Mouse (Mus musculus) fat pad, adult 2 months (tissue): ENCODE measurements at regions not wholly inside any gene's neighbourhood (a gene's known extent, or its start where the extent isn't known, plus 50 kb on each side); places are given as distances from the start of the nearest gene placed in this dataset.
A peak's percentile ranks its signal among the peaks of the same experiment; 100 is the strongest.

Source experiments
- DNase-seq: peaks from one replicate; pipeline ENCODE4 v3.0.0-alpha.2; 2011; ENCODE audit warnings: low read depth, low spot score; ENCODE audit errors: extremely low read depth

DNA sequence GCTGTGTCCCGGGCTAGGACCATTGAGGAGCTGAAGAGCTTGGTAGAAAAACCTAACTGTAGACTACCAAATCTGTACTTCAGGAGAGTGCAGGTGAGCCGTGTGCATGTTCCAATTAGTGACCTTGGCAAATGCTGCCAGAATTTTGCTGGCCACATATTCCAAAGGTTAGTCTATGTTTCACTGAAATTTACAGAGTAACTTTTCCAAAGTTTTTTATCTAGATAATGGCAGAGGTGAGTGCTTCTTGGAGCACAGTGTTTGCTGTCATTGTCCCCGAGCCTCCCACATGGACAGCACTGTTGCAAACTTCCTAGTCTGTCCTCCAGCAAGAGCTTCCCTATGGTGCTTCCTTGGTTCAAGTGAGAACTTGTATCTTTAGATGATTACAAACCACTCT lies 232.5 kb downstream of the Foxa2 start:
- DNase-seq, result no peak

DNA sequence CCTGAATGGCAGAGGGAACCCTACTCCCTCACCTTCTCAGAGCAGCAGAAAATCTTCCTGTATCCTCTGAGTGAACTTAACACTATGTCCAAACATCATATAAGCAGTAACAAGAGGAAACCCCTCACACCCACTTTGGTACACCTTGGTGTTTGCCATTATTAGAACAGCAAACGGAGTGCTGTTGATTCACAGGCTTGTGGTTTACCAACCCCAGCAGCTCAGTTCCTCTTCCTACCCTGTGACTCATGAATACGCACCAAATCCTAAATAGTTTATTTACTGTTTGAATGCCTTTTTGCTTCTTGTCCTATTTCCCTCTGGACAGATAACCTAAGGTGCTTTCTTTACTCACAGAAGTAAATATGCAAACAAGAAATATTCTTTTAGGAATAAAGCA lies 233.3 kb downstream of the Foxa2 start:
- no peak for DNase-seq

DNA sequence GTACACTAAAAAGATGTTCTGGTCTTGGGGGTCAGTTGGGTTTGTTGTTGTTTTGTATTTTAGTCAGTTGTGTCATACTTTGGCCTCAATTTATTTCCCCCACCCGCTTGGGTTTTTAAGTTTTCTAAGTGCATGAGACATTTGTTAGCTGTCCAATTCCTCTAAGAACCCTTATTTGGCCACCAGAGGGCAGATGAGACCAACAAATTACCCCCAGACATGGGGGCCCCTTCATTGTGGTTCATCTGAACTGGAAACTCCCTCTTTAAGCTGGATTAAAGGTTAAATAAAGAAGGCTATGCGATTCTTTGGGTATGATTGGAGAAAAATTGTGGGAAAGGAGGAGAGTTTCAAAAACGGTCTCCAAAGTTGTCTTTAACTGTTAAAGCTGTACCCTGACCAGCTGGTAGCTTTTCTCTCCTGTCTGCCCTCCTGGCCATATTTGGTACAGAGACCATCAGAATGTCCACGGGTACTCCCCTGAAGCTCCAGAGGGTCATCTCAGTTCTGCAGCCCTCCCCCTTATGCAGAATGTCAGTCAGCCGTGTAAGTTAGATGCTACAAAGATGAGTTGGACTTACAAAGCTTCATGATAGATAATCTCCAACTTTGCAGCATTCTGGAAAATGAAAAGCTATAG lies 238.6 kb downstream of the Foxa2 start:
- no peak for DNase-seq

DNA sequence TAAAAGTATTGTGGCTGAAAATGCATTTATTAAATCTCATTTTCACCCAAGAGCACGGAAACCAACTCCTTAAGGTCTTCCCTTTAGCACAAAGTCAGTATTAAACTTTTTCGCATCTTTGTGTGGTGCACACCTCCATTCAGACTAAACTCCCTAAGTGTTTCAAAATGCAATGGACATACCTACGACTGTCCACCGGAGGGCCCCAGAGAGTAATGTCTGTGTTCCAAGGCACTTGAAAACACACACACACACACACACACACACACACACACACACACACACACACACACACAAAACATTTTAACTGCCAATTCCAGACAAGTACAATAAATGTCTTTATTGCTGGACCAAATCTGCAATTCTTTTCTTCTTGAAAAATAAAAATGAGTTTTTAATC lies 243.7 kb downstream of the Foxa2 start:
- no peak for DNase-seq

DNA sequence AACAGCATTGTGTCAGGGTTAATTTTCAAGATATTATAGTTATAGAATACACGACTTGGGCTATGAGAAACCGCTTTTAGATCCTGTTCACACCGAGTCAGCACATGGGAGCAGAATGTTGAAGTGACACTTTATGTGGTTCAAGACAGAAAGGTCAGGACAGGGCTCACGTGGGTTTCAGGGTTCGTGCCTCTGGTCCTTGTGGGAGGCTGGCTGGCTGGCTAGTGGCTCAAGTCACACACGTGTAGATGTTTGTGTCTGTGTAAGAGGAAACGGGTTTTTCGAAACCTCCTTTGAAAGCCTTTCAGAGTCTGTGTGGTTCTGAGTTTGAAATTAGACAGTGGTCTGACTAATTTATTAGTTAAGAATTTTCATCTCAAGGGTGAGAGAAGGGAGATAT lies 255.3 kb downstream of the Foxa2 start:
- no peak for DNase-seq

DNA sequence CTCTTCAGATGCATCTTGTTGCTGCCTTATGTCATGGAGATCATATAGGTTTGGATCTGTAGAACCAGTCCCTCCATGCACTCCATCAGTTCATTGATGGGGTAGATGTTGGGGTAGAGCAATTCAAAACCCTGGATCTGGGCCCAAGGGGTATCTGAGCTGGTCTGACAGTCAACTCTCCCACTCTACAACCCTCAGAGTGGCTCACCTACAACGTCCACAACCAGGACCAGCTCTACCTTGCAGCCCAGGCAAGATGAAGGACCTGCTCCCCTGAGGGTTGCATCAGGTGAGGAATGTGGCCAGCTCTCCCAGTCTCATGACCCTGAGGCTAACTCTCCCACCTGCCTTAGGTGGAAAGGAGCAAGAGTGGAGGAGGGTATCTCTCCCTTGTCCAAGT lies 256.9 kb downstream of the Foxa2 start:
- no peak for DNase-seq

DNA sequence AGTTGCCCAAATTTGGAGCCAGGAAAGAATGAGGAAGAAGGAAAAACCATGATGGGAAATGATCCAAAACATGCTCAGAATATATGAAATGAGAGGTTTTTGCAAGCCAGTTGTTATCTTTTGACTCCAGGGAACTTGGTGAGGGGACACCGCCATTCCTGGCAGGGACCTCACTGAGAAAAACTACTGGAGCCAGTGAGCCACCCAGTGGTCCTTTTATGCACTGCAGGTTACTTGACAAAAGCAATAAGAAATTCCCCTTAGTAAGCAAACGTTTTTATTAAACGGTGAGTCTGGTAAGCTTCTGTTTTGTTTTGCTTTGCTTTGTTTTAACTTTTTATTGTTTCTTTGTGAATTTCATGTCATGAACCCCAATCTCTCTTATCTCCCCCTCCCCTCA lies 257.5 kb downstream of the Foxa2 start:
- no peak for DNase-seq

DNA sequence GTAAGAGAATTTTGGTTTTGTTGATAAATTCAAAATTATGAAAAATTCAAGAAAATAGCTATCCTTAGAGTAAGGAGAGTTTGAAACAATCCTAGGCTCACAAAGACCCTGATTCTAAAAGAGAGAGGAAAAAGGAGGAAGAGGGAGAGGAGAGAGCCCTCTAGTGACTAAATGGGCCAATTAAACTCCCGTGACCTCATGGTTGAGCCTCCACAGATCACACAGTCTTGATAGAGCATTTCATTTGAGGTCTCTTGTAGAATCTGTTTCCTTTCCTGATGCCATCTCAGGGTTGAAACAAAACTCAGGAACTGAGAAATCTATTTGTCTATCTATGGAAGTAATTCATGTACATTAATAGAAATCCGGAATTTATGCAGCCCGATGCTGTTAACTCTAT lies 258.8 kb downstream of the Foxa2 start:
- DNase-seq, result no peak

DNA sequence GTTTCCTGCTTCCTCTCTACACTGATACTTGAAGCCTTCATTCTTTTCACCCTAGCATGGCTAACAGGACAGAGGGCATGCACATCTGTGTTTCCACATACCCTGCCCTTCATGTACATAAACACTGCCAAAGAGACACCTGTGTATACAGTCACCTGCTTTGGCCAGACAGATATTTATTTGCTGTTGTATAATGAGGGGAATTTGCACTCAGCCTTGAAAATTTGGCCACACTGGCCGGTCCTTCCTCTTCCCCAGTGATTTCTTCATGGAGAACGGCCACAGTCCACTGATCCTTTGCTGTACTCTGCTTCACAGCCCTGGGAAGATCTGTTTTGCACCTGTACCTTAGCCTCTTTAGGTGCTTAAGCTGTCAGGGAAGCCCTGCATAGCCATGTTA lies 264.3 kb downstream of the Foxa2 start:
- DNase-seq, result no peak

DNA sequence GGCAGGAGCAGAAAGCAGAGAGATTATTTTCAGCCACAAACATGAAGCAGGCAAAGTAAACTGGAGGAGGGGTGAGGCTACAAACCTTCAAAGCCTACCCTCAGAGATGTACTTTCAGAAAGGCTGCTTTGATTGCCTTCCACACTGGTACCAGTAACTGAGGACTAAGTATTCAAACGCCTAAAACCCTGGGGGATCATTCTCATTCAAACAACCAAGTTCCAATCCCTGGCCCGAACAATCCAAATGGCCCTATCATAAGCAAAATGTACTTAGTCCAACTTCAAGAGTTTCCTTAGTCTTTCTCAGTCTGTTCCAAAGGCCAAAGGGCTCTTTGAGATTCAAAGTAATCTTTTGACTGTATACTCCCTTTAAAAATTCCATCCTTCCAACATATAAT lies 270.5 kb downstream of the Foxa2 start:
- no peak for DNase-seq

DNA sequence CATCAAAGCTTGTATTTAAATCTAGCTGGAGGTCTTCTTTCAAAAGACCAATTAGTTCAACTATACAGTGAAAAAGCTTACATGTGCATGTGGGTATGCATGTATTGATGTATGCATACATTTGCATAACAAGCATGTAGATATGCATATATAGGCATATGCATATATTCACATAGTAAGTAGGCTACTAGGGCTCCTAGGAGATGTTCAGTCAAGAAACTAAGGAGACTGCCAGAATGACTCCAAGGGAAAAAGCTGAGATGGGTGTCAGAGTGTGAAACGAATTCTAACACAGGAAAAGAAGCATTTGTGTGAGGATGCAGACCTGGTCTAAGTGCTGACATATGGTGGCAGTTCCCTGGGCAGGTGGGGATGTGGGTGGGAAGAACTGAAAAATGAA lies 274.2 kb downstream of the Foxa2 start:
- DNase-seq, result no peak

DNA sequence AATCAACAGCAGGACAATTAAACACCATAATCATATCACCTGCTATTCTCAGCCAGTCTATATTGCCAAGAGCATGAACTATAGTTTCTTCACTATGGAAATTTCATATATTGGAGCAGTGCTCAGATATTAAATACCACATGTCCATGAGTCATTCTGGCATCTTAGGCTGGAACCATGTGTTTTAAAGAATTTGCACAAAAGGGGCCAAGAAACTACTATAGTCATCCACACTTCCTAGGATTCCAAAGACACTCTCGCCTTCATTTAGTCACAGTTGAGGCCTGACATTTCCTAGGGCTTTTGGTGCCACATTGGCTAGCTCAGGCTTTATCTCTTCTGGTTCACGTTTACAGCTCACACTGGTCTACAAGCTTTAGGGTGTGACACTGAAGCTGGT lies 293.7 kb downstream of the Foxa2 start:
- DNase-seq, result no peak

DNA sequence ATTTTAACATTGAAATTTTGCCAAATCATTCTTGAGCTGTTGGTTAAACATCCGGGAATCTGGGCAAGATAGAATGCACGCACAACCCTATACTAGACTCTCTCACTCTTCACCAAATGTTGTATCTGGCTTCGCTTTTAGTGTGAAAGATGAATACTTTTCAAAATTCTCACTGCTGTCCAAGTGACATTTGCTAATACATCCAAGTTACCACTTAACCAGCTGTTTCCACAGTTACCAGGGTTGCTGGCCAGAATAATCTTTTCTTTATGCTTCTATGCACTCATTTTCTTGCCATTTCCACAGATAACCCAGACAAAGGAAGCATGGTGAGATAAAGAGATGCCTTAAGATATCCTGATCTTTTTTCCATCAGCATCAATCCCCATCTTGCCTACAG lies 294.9 kb downstream of the Foxa2 start:
- no peak for DNase-seq

DNA sequence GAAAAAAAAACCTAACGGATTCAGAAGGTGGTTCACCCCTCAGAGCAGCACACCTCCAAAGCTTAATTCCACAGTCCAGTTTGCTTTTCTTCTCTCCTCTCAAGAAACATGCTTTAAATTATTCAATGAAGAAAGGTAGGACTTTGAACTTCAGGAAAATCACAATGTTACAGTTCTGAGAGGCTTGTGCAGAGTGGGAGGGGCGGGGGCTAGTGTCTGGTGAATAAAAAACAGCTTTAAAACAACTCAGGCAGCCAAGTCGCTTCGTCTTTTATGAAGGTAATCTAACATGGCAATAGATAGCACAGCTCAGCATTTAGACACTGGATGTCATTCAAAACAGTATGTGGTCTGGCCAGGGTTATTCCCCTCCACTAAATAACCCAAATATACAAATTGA lies 298.8 kb downstream of the Foxa2 start:
- DNase-seq, result no peak

DNA sequence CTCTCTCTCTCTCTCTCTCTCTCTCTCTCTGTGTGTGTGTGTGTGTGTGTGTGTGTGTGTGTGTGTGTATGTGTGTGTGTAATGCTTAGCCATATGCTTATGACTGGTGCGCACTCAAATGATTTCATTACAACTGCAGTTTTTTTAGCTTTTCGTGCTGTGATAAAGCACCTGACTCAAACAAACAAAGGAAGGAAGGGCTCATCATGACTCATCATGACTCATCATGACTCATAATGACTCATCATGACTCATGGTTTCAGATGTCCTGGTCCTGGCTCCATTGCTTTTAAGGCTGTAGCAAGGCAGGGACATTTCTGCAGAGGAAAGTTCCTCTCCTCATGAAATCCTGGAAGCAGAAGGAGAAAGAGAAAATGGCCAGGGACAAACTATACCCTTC lies 302.9 kb downstream of the Foxa2 start:
- DNase-seq, result no peak

DNA sequence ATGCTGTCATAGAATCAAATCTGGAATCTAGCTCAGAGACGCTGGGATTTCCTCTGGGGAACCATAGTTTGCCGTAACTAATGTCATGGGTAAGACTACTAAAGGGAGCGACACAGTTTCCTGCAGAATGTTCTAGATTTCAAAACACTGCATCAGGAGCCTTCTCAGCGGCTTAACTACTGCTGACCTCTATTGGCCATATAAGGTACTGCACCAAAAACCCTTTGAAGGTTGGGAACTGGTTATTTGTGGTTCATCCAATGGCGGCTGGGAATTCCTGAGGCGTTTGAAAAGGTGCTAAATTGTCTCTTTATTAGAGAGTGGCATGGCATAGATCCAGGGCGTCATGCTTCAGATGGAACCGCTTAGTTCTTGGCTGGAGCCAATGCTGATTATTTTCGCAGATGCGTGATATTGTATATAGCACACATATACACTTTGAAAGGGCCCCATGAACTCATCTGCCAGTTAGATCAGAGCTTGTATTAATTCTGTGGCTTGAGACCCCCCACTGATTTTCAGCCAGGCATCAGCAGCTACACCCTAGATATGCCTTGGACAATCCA lies 308.4 kb downstream of the Foxa2 start:
- DNase-seq, result peak; percentile 1

DNA sequence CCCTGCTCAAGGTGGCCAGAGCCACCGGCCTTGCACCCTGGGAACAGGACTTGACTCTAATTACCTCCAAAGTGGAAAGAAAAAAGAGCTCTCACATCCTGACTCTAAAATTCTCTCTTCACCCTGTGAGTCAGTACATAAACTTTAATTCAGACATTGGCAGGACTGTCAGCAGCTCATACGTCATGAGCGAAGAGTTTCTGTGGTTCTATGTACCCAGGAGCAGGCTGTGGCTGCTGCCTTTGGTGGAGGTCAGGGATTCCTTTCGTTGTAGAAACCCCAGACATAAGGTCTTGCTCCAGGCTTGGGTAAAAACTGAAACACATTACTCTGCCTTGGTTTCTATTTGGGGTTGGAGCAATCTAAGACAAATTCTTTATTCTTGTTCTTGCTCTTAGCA lies 319.4 kb downstream of the Foxa2 start:
- DNase-seq, result no peak

DNA sequence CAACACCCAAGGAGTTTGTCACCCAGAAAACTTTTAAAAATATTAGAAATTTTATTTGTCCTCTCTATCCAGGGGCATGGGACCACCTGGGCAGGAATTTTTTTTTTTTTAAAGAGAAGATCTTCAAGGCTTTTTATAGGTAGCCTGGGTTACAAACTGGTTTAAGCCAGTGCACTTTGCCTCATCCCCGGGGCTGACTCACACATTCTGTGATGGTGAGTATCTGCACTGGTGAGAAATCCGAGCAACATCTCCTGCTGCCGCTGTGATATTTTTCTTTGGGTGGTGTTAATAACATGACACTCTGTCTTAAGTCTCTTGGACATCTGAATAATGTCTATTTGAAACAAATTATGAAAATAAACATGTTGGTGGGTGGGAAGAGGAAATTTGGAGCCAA lies 327.8 kb downstream of the Foxa2 start:
- DNase-seq, result no peak

DNA sequence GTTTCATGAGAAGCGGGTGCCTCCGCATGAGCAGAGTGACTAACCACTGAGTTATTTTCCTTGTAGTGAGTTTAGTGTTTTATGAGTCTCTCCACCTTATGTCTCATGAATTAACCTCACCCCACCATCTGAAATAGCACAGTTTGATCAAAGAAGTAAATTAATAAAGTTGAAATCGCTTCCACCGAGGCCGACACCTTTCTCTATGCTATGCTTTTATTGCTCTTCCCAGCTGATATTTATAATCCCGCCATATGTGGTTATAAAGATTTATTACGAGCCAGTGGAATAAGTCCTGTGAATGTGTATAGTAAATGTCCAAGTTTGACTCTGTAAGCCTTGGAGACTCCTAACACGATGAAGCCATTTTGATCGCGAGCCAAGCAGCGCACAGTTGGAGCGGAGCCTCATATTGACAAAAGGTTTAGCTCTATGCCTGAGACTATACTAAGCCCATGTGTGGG lies 329.3 kb downstream of the Foxa2 start:
- DNase-seq, result no peak

DNA sequence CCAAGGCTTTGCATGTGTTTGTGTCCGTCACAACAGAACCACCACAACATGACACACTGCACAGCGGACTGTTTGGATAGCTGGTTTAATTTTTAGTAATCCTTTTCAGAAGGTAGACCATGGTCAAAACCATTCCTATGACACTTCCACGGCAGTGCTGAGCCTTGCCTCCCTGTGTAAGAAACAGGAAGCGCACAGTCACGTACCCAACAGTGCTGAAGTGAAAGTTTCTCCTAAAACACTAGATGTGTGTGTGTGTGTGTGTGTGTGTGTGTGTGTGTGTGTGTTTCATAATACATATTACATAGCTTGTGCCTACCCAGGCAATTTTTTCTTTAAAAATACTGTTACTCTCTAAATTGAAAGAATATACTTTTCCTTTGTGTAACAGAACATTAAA lies 331.0 kb downstream of the Foxa2 start:
- no peak for DNase-seq

DNA sequence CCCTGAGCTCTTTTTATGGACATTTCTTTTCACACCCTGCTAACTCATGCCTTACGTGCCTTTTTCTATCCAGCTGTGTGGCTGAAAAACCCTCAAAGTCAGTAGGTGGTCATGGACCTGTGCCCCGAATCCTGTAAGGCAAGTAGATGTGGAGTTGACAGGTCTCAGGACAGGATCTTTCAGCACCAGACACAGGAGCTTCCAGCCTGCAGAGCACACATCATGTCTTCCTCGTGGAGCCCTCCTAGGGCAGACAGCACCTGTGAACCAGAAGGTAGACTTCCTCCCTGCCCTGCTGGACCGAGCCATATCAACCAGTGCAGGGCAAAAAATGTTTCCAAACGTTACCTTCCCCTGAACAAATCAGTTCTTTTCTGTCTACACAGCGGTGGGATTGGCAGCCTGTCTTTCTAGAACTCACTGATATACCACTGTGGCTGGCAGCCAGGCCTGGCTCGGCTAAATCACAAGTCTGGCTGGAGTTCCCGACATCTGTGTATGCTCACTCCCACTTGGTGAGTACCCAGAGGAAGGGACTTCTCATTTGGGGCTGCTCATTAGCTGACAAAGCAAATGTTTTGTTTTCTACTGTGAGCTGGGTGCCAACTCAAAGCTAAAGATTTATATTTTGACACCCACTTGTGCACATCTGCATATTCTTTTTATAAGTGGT lies 336.0 kb downstream of the Foxa2 start:
- no peak for DNase-seq

DNA sequence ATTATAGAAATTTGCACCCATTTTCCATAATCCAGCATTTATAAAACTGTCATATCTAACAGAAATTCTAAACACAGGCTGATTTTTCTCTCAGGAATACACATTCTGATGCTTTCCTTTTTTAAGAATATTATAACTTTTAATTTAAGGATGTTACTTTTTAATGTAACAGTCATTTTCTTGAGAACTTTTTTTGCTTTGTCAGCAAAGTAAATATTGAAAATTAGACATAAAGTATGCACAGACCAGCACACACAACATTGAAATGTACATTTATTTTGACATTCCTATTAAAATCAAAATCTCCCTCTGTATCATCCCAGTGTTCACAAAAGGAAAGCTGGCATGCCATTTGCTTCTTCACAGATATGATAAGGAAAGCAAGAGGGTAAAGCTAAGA lies 337.0 kb downstream of the Foxa2 start:
- DNase-seq, result no peak

DNA sequence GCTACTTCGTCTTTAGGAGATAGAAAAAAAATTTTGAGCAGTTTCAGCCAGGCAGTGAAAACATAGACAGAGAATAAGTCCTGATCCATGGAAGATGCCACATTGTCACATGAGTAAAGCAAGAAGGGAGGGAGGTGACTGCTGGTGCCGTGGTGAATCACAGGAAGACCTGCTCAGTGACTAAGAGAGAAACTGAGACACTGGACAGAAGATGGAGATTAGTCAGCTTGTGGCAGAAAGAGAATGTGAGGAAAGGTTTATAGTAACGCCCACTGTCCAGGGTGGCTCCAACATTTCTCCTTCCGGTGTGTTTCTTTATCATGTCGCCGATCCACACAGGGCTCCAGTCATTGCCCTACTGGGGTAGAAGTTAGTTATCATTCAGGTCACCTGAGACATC lies 339.6 kb downstream of the Foxa2 start:
- DNase-seq, result no peak
